Mouse (Mus musculus) lung, adult 2 months (tissue): ENCODE data around the gene Setd3. TPM values are rescaled to one million over a fixed set of nuclear protein-coding genes. Genes with fewer than 3 reads are reported as not detected.
A peak's percentile ranks its signal among the peaks of the same experiment; 100 is the strongest.
"Not testable (repeated sequence)": the region's sequence is repeated elsewhere in the genome, so short reads cannot be mapped to it uniquely, and the experiment has no call there.

Source experiments
- DNase-seq: peaks from one replicate; pipeline ENCODE4 v3.0.0; 2022
- H3K4me1 ChIP-seq: fragments of 200-500 bp; 2 replicates; pipeline ENCODE4 v1.6.1; 2011; ENCODE audit warnings: low read length; ENCODE audit not compliant: control insufficient read depth, insufficient read depth
- H3K4me3 ChIP-seq: fragments of 200-500 bp; replicated peaks from 2 replicates; pipeline ENCODE3; 2011; ENCODE audit warnings: low read depth, mild to moderate bottlenecking, control low read depth, low read length; ENCODE audit errors: extremely low read depth
- CTCF ChIP-seq: fragments of 200-500 bp; IDR thresholded peaks from 2 replicates; pipeline ENCODE4 v1.5.1; 2011; ENCODE audit warnings: mild to moderate bottlenecking, low read length, control low read depth; ENCODE audit not compliant: insufficient read depth
- POLR2A ChIP-seq: fragments of 200-500 bp; IDR thresholded peaks from 2 replicates; pipeline ENCODE4 v1.6.1; 2011; ENCODE audit warnings: low read depth, mild to moderate bottlenecking, control low read depth, low read length, borderline replicate concordance; ENCODE audit errors: extremely low read depth
- WGBS: fragments of 180-500 bp; shearing (Covaris S2); methylation state at CpG from one replicate; pipeline ENCODE4 v1.1.7; 2018; 5-methylcytosine and 5-hydroxymethylcytosine counted together
- polyA plus RNA-seq: library from polyadenylated mRNA; depleted of rRNA; stranded (reverse); fragments of >200 nt; gene quantifications from 2 replicates; pipeline ENCODE4 v1.2.3, GENCODE M21; 2012

Setd3 gene
- polyA plus RNA-seq, 1 experiment = 28.4 TPM

DNA sequence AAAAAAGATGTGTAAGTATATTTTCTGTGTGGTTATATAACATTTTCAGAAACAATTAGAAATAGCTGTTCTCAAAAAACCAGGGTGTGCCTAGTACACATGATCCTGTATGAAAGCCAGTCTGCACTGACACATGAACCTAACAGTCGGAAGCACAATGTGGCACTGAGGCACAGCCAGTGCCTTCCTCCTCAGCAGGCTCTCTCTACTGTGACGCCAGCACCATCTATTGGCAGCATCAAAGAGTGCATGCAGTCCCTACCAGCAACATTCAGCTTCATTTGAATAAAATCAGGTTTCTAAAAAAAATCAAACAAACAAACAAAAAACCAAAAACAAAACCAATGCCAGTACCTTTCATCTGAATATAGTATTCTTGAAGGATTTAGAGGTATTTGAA lies 57.8 kb downstream of the Setd3 start:
- WGBS = 18% methylated on average over 2 of the region's 2 CpGs
- TF ChIP-seq POLR2A = no peak
- peak; percentile 93 for TF ChIP-seq CTCF
- peak; percentile 48 for DNase-seq
- H3K4me1 ChIP-seq = peaks cover 4% of the 10 kb centered on the region
- no peak overlapping the region for H3K4me3 ChIP-seq

DNA sequence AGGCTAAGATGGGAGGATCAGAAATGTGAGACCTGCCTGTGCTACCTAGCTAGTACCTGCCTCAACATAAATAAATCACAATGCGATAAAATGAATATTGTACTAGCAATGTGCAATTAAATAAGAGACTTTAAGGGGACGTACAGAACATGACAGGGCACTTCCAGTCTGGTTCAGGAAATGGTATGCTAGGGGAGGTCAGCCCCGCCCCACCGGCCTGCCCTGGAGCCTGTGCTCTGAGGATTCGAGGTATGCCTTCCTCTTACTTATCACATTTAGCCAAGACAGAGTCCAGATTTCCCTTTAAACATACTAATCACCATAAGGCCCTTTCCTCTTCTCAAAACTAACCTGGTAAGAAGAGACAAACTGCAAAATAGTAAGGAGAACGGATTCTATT lies 58.7 kb downstream of the Setd3 start:
- Histone ChIP-seq H3K4me3 (no peak overlapping the region), H3K4me1 (peaks cover 4% of the 10 kb centered on the region)
- WGBS = 70% methylated on average over 6 of the region's 6 CpGs
- TF ChIP-seq CTCF (no peak), POLR2A (no peak)
- no peak for DNase-seq

DNA sequence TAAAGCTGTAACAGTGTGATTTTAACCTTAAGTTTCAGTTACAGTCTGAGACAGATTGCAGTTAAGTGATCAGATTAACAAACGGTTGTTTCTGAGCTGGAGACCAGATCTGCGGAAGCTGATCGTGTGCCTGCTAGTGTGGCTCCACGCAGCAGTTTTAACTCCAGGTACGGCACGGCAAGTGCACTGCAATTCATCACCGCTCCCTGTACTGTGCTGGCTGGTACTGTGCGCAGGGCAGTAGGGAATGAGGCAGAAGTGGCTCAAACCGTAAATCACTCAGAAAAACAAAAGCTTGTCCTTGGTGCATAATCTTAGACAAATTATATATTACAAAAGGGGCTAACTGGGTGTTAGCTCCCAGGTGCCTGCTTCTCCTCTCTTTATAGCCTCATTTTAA lies 59.2 kb downstream of the Setd3 start:
- WGBS = 84% methylated on average over 9 of the region's 9 CpGs
- peaks cover 4% of the 10 kb centered on the region for H3K4me1 ChIP-seq
- TF ChIP-seq CTCF = no peak
- TF ChIP-seq POLR2A = no peak

DNA sequence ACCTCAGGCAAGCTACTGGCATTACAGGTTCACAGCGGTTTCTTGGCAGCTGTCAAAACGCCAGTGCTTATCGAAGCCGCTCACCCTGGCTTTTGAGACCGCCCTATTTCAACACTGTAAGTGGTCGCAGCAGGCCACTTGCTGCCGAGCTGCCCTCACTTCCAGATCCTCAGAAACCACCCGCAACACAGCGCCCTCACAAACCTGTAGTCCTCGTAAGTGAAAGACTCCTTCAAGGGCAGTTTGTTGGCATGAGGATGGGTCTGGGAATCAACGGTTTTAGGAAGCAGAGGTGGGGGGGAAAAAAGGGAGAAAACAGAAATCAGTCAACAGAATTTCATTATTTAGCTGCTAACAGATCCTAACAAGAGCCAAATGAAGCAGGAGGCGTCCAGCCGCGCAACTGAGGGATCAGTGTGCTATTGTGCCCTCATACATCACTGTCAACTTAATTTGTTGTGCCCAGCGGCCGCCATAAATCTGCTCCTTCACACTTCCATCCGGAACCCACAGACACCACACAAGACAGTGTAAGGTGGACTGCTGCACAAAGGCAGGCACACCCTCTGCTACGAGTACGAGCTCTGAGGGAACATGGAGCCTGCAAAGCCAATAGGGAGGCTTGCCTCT lies 60.1 kb downstream of the Setd3 start:
- H3K4me3 ChIP-seq = no peak overlapping the region
- H3K4me1 ChIP-seq = peaks cover 4% of the 10 kb centered on the region
- WGBS = 67% methylated on average over 19 of the region's 19 CpGs
- TF ChIP-seq CTCF (no peak), POLR2A (no peak)
- DNase-seq = peak; percentile 20

More for the DNA sequence above, 59.2 kb downstream of the Setd3 start:
- DNase-seq = no peak
- H3K4me3 ChIP-seq = no peak overlapping the region

DNA sequence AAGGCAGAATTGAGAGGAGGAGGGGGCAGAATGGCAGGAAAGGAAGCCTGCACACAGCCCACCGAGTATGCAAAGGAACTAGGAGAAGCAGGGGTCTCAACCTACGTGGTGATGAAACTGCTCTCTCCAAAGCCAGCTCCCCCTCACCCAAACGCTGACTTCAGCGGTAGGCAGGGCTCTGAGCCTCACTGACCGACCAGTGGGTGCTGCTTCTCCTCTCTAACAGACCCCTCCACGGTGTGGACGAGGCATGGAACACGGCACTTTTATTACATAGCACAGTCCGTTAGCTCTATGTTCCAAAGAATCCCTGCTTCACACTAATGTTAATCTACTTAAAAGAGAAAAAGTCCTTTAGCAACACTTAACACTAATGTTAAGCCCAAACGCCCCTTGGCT lies 60.6 kb downstream of the Setd3 start:
- H3K4me3 ChIP-seq = no peak overlapping the region
- H3K4me1 ChIP-seq = peaks cover 4% of the 10 kb centered on the region
- no peak for DNase-seq
- TF ChIP-seq CTCF = no peak
- no peak for TF ChIP-seq POLR2A
- WGBS = 57% methylated on average over 10 of the region's 10 CpGs

DNA sequence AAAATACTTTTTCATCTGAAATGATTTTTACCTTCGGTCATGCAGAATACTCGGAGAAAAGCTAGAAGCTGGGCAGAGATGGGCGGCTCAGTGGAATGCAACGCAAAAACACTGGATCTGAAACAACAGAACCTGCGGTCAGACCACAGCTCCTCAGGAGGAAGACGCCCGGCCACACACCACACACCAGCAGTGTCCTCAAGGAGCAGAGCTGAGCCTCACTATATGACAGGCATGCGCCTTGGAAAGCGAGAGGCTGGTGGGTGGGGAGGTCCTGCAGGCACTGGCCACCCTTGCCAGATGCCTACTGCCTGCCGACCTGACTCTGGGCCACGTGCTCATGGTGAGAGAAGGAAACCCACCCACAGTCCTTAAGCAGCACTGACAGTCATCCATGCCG lies 67.9 kb downstream of the Setd3 start:
- no peak for DNase-seq
- WGBS = 87% methylated on average over 12 of the region's 12 CpGs
- no peak for TF ChIP-seq CTCF
- H3K4me1 ChIP-seq = no peaks in the 10 kb centered on the region
- H3K4me3 ChIP-seq = no peak overlapping the region

DNA sequence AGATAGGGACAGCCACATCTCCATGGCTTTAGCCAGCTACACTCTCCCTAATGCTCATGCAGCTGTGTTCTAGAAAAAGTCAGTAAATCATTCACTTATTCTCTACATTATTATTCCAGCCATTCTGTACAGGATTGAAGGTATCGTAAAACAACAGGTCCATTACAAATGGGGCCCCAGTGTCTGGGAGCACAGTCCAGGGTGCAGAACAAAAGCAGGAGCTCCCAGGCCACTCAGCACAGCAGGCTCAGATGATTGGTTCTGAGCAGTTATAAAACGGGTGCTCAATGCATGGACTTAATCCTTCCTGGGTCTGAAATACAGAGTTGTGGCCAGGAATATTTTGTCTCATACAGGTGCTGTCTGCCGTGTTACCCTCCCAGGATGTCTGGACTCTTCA lies 68.4 kb downstream of the Setd3 start:
- TF ChIP-seq CTCF = no peak
- no peak for TF ChIP-seq POLR2A
- Histone ChIP-seq H3K4me3 (no peak overlapping the region), H3K4me1 (no peaks in the 10 kb centered on the region)
- no peak for DNase-seq
- WGBS = 88% methylated on average over 3 of the region's 3 CpGs

DNA sequence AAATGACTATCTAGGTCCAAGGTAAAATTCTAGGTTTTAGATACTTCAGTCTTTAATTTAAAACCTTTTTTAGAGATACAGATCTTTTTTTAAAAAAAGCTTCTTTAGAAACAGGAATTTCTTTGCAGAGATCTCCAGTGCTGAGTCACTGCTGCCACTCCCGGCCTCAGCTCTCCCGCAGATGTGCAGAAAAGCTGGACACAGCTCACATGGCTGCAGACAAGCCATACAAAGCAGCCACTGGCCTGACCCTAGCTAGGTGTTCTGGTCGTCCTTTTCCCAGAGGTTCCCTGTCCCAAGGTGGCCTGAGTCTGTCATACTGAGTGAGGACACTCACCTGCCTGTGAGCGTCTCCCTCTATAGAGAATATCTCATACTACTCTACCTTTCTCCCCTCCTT lies 69.4 kb downstream of the Setd3 start:
- TF ChIP-seq CTCF (no peak), POLR2A (no peak)
- Histone ChIP-seq H3K4me1 (no peaks in the 10 kb centered on the region), H3K4me3 (no peak overlapping the region)
- DNase-seq = no peak
- 62% methylated on average over 4 of the region's 4 CpGs for WGBS

DNA sequence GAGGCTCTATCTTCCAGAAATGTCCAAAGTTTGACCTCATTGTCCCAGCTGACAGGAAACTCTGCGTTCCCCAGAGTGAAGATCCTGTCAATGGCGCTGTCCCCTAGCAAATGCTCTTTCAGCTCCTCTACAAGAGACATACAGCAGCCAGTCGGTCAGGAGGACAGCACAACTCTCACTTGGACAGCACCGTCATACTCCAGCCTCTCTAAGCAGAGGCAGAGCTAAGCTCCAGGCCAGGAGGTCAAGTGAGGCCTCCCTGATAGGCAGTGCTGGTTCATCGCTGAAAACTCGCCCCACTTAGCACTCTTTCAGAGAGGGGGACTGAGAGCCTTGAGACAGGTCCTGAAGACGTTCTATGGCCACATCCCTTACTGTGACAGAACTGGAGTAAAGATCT lies 70.5 kb downstream of the Setd3 start:
- 68% methylated on average over 7 of the region's 7 CpGs for WGBS
- H3K4me1 ChIP-seq, DNase-seq, H3K4me3 ChIP-seq: not testable (repeated sequence)

DNA sequence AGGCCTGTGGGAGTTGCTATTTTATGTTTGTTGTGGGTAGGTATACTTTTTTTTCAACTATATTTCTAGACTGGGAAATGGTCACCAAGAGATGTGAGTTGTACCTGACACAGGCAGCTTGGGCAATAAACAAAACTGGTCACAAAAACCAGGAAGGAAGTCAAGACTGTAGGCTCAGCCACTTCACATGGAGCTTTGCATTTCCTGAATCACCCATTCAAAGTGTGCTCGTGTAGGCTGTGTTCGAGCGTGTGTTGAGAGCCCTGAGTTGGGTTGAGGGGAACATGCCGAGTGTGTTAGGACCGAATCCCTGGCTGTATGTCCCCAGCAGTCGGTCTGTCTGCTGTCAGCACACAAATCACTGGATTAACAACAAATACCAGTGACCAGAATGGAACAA lies 75.8 kb downstream of the Setd3 start:
- TF ChIP-seq CTCF (no peak), POLR2A (no peak)
- H3K4me1 ChIP-seq = peaks cover 4% of the 10 kb centered on the region; the same call in 1 of the 2 replicates
- WGBS = 15% methylated on average over 6 of the region's 6 CpGs
- DNase-seq = no peak
- H3K4me3 ChIP-seq = no peak overlapping the region
